8 mouse cellular contexts compared by ENCODE assay signal in the genomic region with DNA sequence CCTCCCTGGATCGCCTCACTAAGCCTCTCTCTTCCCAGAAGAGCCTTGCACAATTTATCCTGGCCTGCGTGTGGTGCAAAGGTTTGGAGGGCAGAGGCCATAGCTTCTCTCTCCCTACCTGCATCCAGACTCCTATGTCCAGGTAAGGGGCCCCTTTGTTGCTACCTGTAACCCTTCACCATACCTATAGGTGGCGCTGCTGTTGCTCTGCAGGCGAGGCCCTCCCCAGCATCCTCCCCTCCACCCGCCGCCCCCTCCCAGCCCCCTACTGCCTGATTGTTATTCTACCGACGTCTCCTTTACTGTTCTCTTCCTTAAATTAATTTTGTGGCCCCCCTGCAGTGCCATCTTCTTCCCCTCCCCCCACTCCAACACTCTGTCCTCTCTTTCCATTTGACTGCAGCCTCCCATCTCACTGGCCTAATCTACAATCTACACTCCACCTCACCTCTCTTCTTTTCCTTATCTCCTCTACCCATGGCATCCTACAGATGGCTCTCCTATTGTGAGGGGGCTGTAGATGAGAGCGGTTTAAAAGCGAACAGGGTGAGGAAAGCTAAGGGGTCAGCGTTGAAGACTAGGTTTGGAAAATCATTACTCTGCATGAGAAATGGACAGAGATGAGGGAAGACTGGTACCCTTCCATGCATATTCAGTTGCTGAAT. TPM values are rescaled to one million over a fixed set of nuclear protein-coding genes. Genes with fewer than 3 reads are reported as not detected.
A peak's percentile ranks its signal among the peaks of the same experiment; 100 is the strongest.
DNase-seq lines count a peak whose midpoint lies in the region; ATAC-seq and TF ChIP-seq lines count a peak whose summit lies in the region.
"Had no signal": no experiment of that assay in that cellular context is flagged by ENCODE, and none has a peak within 500 bp of the region (broad histone marks: within the 10 kb centered on the region; RNA-seq: fewer than 3 reads in every experiment).

No protein-coding gene starts in this region.

- no peak for TF ChIP-seq EP300 in CH12.LX (IDR thresholded peaks at IDR 0.05; ENCODE audit: low read length)

- no peaks in the 10 kb centered on the region for H3K9me3 ChIP-seq in CH12.LX (replicated peaks; ENCODE audit: low read length)
- no peaks in the 10 kb centered on the region for H3K9me3 ChIP-seq in hindbrain, embryonic 15.5 days
- H3K9me3 ChIP-seq in midbrain, embryonic 16.5 days (replicated peaks; ENCODE audit: control insufficient read depth, low read length, poor library complexity, severe bottlenecking): no peaks in the 10 kb centered on the region

- H3K36me3 ChIP-seq in CH12.LX (replicated peaks in 1 of 2; ENCODE audit: control insufficient read depth in 1 of 2, insufficient read depth in 1 of 2, low read length in 1 of 2): peaks cover 14 to 24% of the 10 kb centered on the region in 2 experiments
- H3K36me3 ChIP-seq in hindbrain, embryonic 15.5 days: peaks cover 7% of the 10 kb centered on the region
- no peaks in the 10 kb centered on the region for H3K36me3 ChIP-seq in midbrain, embryonic 16.5 days (ENCODE audit: control insufficient read depth, insufficient read depth, low read length)

- H3K27me3 ChIP-seq in CH12.LX (replicated peaks): no peaks in the 10 kb centered on the region
- no peaks in the 10 kb centered on the region for H3K27me3 ChIP-seq in hindbrain, embryonic 15.5 days
- no peaks in the 10 kb centered on the region for H3K27me3 ChIP-seq in midbrain, embryonic 16.5 days (ENCODE audit: control insufficient read depth, insufficient read depth, low read depth, low read length)

- H3K4me1 ChIP-seq in CH12.LX (ENCODE audit: control insufficient read depth in 1 of 2, insufficient read depth in 2 of 2): no peaks in the 10 kb centered on the region
- H3K4me1 ChIP-seq in hindbrain, embryonic 15.5 days (replicated peaks): peaks cover 54% of the 10 kb centered on the region
- H3K4me1 ChIP-seq in midbrain, embryonic 16.5 days (ENCODE audit: control insufficient read depth, insufficient read depth, low read length): peaks cover 41% of the 10 kb centered on the region

- in situ Hi-C loops in CH12.LX (cut with MboI; ENCODE audit: low pct_ligation_motif_present, low pct_unique_long_range_greater_than_20kb, low sequenced_read_pairs): no loop called here

- 3% methylated on average over 11 of the region's 11 CpGs for WGBS in hindbrain, embryonic 15.5 days
- 3% methylated on average over 11 of the region's 11 CpGs for WGBS in midbrain, embryonic 16.5 days

- H3K4me2 ChIP-seq in CH12.LX (ENCODE audit: insufficient read depth, low read depth, poor library complexity, severe bottlenecking): no peak overlapping the region
- peak overlapping the region; percentile 41 for H3K4me2 ChIP-seq in hindbrain, embryonic 15.5 days
- peak overlapping the region; percentile 46 for H3K4me2 ChIP-seq in midbrain, embryonic 16.5 days (ENCODE audit: low read length)

- no peak overlapping the region for H3K9ac ChIP-seq in CH12.LX (ENCODE audit: insufficient read depth, low read depth)
- H3K9ac ChIP-seq in hindbrain, embryonic 15.5 days: no peak overlapping the region
- H3K9ac ChIP-seq in midbrain, embryonic 16.5 days (ENCODE audit: low read depth, low read length): peak overlapping the region; percentile 60; the same call in 1 of the 2 replicates

- peak; percentile 23 for ATAC-seq in hindbrain, embryonic 15.5 days (ENCODE audit: low FRiP score, low read depth)
- peak; percentile 29; the same call in 1 of the 2 replicates for ATAC-seq in midbrain, embryonic 16.5 days

- TF ChIP-seq POLR2A in CH12.LX (IDR thresholded peaks at IDR 0.05; ENCODE audit: low read depth, low read length): no peak

- peak; percentile 23 for TF ChIP-seq RAD21 in CH12.LX (IDR thresholded peaks at IDR 0.05; ENCODE audit: low read depth, low read length)

- H3K4me3 ChIP-seq in CH12.LX (replicated peaks in 1 of 3; ENCODE audit: low read depth in 2 of 3, low read length in 2 of 3, poor library complexity in 1 of 3): no peak overlapping the region
- no peak overlapping the region for H3K4me3 ChIP-seq in hindbrain, embryonic 15.5 days
- H3K4me3 ChIP-seq in midbrain, embryonic 16.5 days (ENCODE audit: low read depth, low read length): no peak overlapping the region

- TF ChIP-seq CTCF in CH12.LX (conservative IDR thresholded peaks at IDR 0.05 in 1 of 2, IDR thresholded peaks at IDR 0.05 in 1 of 2; ENCODE audit: low read depth in 2 of 2, low read length in 2 of 2): peak in 1 of 2 experiments; percentile 58; a peak in 3 of 4 replicates

- no peaks in the 10 kb centered on the region for H3K79me2 ChIP-seq in CH12.LX (replicated peaks; ENCODE audit: control insufficient read depth, extremely low read depth, insufficient read depth, poor library complexity, severe bottlenecking)

- DNase-seq in A20 (ENCODE audit: low read depth, low spot score): peak; percentile 51
- DNase-seq in CH12.LX (ENCODE audit: extremely low read depth): peak; percentile 27
- DNase-seq in cerebellum, postnatal 36 days: peak; percentile 57 to 62
- DNase-seq in urinary bladder, postnatal 14 days (ENCODE audit: low spot score): no peak
- no peak for DNase-seq in adrenal gland, adult 8-10 months

- H3K27ac ChIP-seq in CH12.LX (ENCODE audit: insufficient read depth, low read depth): no peak overlapping the region
- H3K27ac ChIP-seq in hindbrain, embryonic 15.5 days (replicated peaks): peak overlapping the region; percentile 91
- peak overlapping the region; percentile 96 for H3K27ac ChIP-seq in midbrain, embryonic 16.5 days (ENCODE audit: low read length)

- dilution Hi-C loops in CH12.LX (cut with MboI; ENCODE audit: extremely low pct_ligation_motif_present, extremely low pct_unique_long_range_greater_than_20kb, low sequenced_read_pairs): no loop called here

TF ChIP-seq in CH12.LX, 34 proteins besides CTCF, POLR2A, EP300 and RAD21:
- TF ChIP-seq MXI1 (IDR thresholded peaks at IDR 0.05; ENCODE audit: low read depth, low read length) (no peak), MEF2A (IDR thresholded peaks at IDR 0.05; ENCODE audit: borderline replicate concordance, low read depth, low read length) (no peak), E2F4 (IDR thresholded peaks at IDR 0.05; ENCODE audit: insufficient replicate concordance, low read depth, low read length) (no peak), MAX (IDR thresholded peaks at IDR 0.05; ENCODE audit: low read length) (no peak), ZMIZ1 (IDR thresholded peaks at IDR 0.05; ENCODE audit: low read depth, low read length) (no peak), CHD1 (IDR thresholded peaks at IDR 0.05; ENCODE audit: low read depth, low read length) (no peak), NELFE (IDR thresholded peaks at IDR 0.05; ENCODE audit: low read depth, low read length) (no peak), JUN (IDR thresholded peaks at IDR 0.05; ENCODE audit: insufficient read depth, low read depth, low read length) (no peak), MYC (IDR thresholded peaks at IDR 0.05; ENCODE audit: low read depth, low read length) (no peak), TBP (conservative IDR thresholded peaks at IDR 0.05; ENCODE audit: low read depth, low read length) (no peak), HCFC1 (IDR thresholded peaks at IDR 0.05; ENCODE audit: low read depth, low read length) (no peak), SIN3A (IDR thresholded peaks at IDR 0.05; ENCODE audit: low read length) (no peak), USF1 (IDR thresholded peaks at IDR 0.05; ENCODE audit: low read depth, low read length) (no peak), POLR2AphosphoS2 (IDR thresholded peaks at IDR 0.05; ENCODE audit: low read depth, low read length) (no peak), KAT2A (IDR thresholded peaks at IDR 0.05; ENCODE audit: insufficient replicate concordance, low read length) (no peak), USF2 (conservative IDR thresholded peaks at IDR 0.05; ENCODE audit: low read depth, low read length) (no peak), CHD2 (IDR thresholded peaks at IDR 0.05; ENCODE audit: low read length) (no peak), NRF1 (IDR thresholded peaks at IDR 0.05; ENCODE audit: low read depth, low read length) (no peak), JUND (conservative IDR thresholded peaks at IDR 0.05; ENCODE audit: low read depth, low read length) (no peak), BHLHE40 (IDR thresholded peaks at IDR 0.05; ENCODE audit: low read depth, low read length) (no peak)

RNA-seq across cellular contexts. Expression of a gene that starts 13.9 kb away (rescaled TPM):
- total RNA-seq in CH12.LX (2012; rRNA removed) (77.9 and 90.7 TPM in 2 replicates), CH12.LX (2014; rRNA removed) (111 and 128 TPM in 2 replicates)
- 75.4 and 79.0 TPM in 2 replicates for polyA plus RNA-seq in CH12.LX (2012; ENCODE audit: insufficient read length, low read depth)
- 47.3 and 50.1 TPM in 2 replicates for polyA plus RNA-seq in hindbrain, embryonic 15.5 days (2015; fragmentation: Nextera tagmentation; extraction: Ambion mirVana)
- polyA plus RNA-seq in midbrain, embryonic 16.5 days (2015; fragmentation: Nextera tagmentation; extraction: Ambion mirVana): 44.8 and 48.7 TPM in 2 replicates
- total RNA-seq in adrenal gland, adult 8-10 months (2022): 10 to 100 TPM; 35.3 to 44.0 (median 39.4) TPM

RNA-seq across cellular contexts. Expression of a gene that starts 34.7 kb away (rescaled TPM):
- total RNA-seq in CH12.LX (2012; rRNA removed): 0.08 TPM in 2 replicates
- not detected in 2 replicates for total RNA-seq in CH12.LX (2014; rRNA removed)
- polyA plus RNA-seq in CH12.LX (2012; ENCODE audit: insufficient read length, low read depth): 0.57 TPM in 1 of 2 replicates, not detected in the other
- polyA plus RNA-seq in hindbrain, embryonic 15.5 days (2015; fragmentation: Nextera tagmentation; extraction: Ambion mirVana): 6.4 and 9.0 TPM in 2 replicates
- 7.7 and 8.9 TPM in 2 replicates for polyA plus RNA-seq in midbrain, embryonic 16.5 days (2015; fragmentation: Nextera tagmentation; extraction: Ambion mirVana)
- not detected for total RNA-seq in adrenal gland, adult 8-10 months (2022)

RNA-seq across cellular contexts. Expression of a gene that starts 52.4 kb away (rescaled TPM):
- total RNA-seq in CH12.LX (2012; rRNA removed) (not detected in 2 replicates), CH12.LX (2014; rRNA removed) (not detected in 2 replicates)
- not detected in 2 replicates for polyA plus RNA-seq in CH12.LX (2012; ENCODE audit: insufficient read length, low read depth)
- not detected in 2 replicates for polyA plus RNA-seq in hindbrain, embryonic 15.5 days (2015; fragmentation: Nextera tagmentation; extraction: Ambion mirVana)
- not detected in 2 replicates for polyA plus RNA-seq in midbrain, embryonic 16.5 days (2015; fragmentation: Nextera tagmentation; extraction: Ambion mirVana)
- not detected for total RNA-seq in adrenal gland, adult 8-10 months (2022)
- polyA plus RNA-seq: frontal cortex, adult 2 months had no signal

Comparison
In these comparisons a context has a peak if more than half of its experiments do, and no peak if none do; other contexts are left out.
1. DNase-seq: peak in A20 (single experiment), CH12.LX (single experiment) and cerebellum, postnatal 36 days (2 of 2); none in urinary bladder, postnatal 14 days (single experiment) and adrenal gland, adult 8-10 months (single experiment).